Mouse (Mus musculus): ENCODE data around the gene Naa50.

Naa50 gene

GRCm38 (mm10) chr16:44200146-44200545 is 60.5 kb downstream of the Naa50 start:
- no peak for DNase-seq (ENCODE audit: low spot score in 2 of 2)

GRCm38 (mm10) chr16:44204331-44204730 is 64.7 kb downstream of the Naa50 start:
- no peak for DNase-seq (ENCODE audit: low spot score in 2 of 2)

- no peak for DNase-seq (ENCODE audit: low spot score in 2 of 2)
Observed at GRCm38 (mm10) chr16:44205973-44206372, 66.3 kb downstream of the Naa50 start.

- DNase-seq (ENCODE audit: low spot score in 2 of 2), result no peak
Observed at GRCm38 (mm10) chr16:44210156-44211053, 70.8 kb downstream of the Naa50 start.

- DNase-seq (ENCODE audit: low spot score in 2 of 2), result no peak
Observed at GRCm38 (mm10) chr16:44211054-44211414, 71.4 kb downstream of the Naa50 start.

GRCm38 (mm10) chr16:44212703-44213102 is 73.1 kb downstream of the Naa50 start:
- DNase-seq (ENCODE audit: low spot score in 2 of 2), result no peak
